Mouse (Mus musculus) T-cell, adult 66 days (primary cell): ENCODE results near the gene Gm17577. TPM values are rescaled to one million over a fixed set of nuclear protein-coding genes. Genes with fewer than 3 reads are reported as not detected.

Experiments used
- total RNA-seq, 2 experiments: library from RNA; stranded (reverse); gene quantifications; 3 replicates in 1 of 2; 4 replicates in 1 of 2; pipeline ENCODE4 v1.2.4; 2023

Gm17577 gene
- not detected for total RNA-seq

GRCm38 (mm10) chrX:123246807-123247206 lies at the start of gene Gm17577:
TSS of gene Gm17577 (minus strand) at chrX:123246907.

GRCm38 (mm10) chrX:123222381-123222780 lies 24.3 kb downstream of the Gm17577 start, which contains the start of gene Srsx:
TSS of gene Srsx (minus strand) at chrX:123222481.

Other genes starting within 250 kb of the Gm17577 start
- gene Gm17521, start 217.2 kb downstream of the Gm17577 start, total RNA-seq = not detected
- 1 to 10 TPM in 1 of 2 experiments, under 1 TPM in 1; 0.82 to 1.3 TPM for gene Cldn34c1, start 143.4 kb downstream of the Gm17577 start, total RNA-seq
- not detected for gene Srsx, start 24.4 kb downstream of the Gm17577 start, total RNA-seq